Mouse (Mus musculus): Measurements from ENCODE around the gene Agbl1.

- TF ChIP-seq SIN3A (IDR thresholded peaks at IDR 0.05; ENCODE audit: low read length) = no peak
- no peak for TF ChIP-seq CTCF (conservative IDR thresholded peaks at IDR 0.05 in 1 of 2, IDR thresholded peaks at IDR 0.05 in 1 of 2; ENCODE audit: low read depth in 2 of 2, low read length in 2 of 2)
- TF ChIP-seq MXI1 (IDR thresholded peaks at IDR 0.05; ENCODE audit: low read depth, low read length) = no peak
- TF ChIP-seq HCFC1 (IDR thresholded peaks at IDR 0.05; ENCODE audit: low read depth, low read length) = no peak
- TF ChIP-seq ETS1 (conservative IDR thresholded peaks at IDR 0.05; ENCODE audit: low read depth, low read length) = no peak
- no peak for TF ChIP-seq RAD21 (IDR thresholded peaks at IDR 0.05; ENCODE audit: low read depth, low read length)
- no peak for TF ChIP-seq POLR2A (IDR thresholded peaks at IDR 0.05; ENCODE audit: low read depth, low read length)
Measured at GRCm38 (mm10) chr7:76810003-76810402, 580.3 kb downstream of the Agbl1 start.

Data from CH12.LX (cell line).